Mouse (Mus musculus) heart, postnatal 14 days (tissue): ENCODE data around the gene D230025D16Rik. TPM values are rescaled to one million over a fixed set of nuclear protein-coding genes. Genes with fewer than 3 reads are reported as not detected.
"Not testable (repeated sequence)": the region's sequence is repeated elsewhere in the genome, so short reads cannot be mapped to it uniquely, and the experiment has no call there.

Experiments
- DNase-seq, 2 experiments: peaks; one replicate each; pipeline ENCODE4 v3.0.0; 2021 to 2022
- intact Hi-C: fragments of 180-260 bp; cut with DNase I; formaldehyde crosslinking; loops from one replicate; pipeline ENCODE4 v1.15.1; 2025
- total RNA-seq, 2 experiments: library from RNA; stranded (reverse); gene quantifications; 2 replicates each; pipeline ENCODE4 v1.2.3; 2021

D230025D16Rik gene
- total RNA-seq, 2 experiments from 2014 or later, result 16.7 to 22.0 TPM

DNA sequence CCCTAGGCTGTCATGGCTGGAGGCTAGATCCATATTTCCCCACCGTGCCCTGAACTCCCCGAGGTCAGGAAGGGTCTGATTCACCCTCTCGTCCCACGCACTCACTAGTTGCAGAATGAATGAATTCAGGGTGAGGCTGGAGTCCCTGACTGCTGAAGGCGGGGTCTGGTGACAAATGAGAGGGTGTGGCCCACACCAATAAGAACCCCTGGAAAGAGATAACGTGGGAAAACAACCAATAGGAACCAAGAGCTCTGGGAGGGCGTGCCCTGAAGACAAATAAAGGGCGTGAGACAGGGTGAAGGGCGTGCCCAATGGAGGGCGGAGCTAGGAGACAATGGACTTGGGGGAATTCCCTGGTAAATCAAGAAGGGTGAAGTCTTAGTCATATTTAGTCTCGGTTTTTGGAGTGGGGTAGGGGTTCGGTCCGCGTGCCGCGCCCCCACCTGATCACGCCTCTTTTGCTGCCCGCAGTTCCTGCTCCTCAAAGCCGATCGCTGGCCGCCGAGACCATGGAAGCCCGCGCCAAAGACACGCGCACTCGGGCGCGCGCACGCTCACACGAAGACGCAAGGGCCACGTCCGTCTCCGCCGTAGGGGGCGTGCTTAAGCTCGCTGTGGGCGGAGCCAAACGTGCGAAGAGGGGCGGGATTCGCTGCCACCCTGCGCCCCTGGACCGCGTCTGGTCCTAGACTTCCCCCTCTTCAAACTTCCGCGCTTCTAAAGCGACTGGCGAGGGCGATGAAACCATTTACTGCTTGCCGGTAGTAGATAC is 64.2 kb downstream of the D230025D16Rik start:
- DNase-seq, result peak; percentile 92 to 96
- intact Hi-C loops, result loop anchor here (5.0 kb wide), 1 partner anchor 37 kb away; no protein-coding TSS in a partner anchor

DNA sequence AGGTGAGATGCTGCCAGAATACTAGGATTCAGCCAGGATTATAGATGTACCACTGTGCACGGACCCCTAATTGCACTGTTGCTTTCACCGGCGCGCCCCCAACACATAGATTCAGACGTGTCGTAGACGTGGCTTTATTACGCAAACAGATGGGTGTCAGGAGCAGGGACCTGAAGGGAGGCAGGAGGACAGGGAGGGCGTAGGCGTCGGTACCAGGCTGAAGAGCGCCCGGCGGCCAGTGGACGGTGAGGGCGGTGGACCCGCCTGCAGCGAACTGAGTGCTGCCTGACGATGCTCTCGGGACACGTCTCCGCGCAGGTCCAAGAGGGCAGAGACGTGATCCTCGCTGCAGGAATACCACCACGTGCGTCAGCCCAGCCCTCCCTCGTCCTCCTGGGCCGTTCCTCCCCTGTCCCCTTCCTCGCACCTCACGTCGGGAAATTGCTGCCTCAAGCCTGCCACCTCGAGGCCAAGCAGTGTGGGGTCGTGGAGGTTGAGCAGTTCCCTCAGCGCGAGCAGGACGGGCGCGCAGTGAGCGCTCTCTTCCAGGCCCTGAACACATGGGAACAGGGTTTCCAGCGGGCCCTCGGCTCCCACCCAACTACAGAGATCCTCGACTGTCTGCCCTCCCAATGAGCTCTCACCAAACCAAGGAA is 65.0 kb downstream of the D230025D16Rik start, which contains the start of gene 4931428F04Rik:
TSS of gene 4931428F04Rik (minus strand) at position 60 of the 656 bp plus-strand sequence.
- peak; percentile 37 to 54 for DNase-seq
- intact Hi-C loops, result loop anchor here (2.0 to 5.0 kb wide), 3 partner anchors 38 to 635 kb away; no protein-coding TSS in a partner anchor

DNA sequence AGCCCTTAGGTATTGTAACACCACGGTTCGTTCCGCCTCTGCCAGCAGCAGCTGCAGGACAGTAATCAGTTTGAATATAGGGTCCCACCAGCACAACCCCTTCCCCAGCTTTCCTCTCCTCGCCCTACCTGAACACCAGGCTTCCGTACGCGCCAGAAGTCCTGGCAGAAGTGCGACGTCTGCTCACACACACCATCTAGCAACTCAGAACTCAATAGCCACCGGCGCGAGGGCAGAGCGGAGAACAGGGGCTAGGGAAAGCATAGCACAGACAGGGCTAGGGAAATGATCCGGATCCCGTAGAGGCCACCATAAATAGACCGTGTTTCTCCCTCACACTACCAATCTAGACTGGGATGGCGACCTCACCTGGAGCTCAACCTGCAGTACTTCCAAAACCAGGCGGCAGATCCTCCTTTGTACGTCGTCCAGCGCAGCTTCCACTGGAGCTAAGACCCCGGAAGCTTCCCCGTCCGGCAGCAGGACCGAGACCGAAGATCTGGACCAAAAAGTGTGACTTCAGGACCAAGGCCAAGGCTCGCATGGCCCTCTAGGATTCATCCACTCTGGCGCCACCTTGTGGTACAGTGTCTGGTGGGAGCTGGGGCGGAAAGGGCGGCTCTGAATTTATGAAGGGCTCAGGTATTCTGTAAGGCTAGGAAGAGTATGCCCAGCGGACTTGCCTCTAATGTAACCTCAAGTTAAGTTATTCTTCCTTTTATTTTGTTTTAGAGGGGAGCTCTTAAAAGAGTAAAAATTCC is 65.8 kb downstream of the D230025D16Rik start:
- intact Hi-C loops, result loop anchor here (2.0 kb wide), 2 partner anchors 170 to 636 kb away; no protein-coding TSS in a partner anchor
- peak; percentile 90 to 98 for DNase-seq

DNA sequence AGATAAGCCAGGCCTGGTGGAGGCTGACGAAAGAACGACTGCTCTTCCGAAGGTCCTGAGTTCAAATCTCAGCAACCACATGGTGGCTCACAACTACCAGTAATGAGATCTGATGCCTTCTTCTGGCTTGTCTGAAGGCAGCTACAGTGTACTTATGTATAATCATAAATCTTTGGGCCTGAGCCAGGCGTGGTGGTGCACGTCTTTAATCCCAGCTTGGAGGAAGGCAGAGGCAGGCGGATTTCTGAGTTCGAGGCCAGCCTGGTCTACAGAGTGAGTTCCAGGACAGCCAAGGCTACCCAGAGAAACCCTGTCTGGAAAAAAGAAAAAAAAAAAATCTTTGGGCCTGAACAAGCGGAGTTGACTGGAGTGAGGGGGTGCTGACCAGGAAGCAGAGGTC is 66.4 kb downstream of the D230025D16Rik start:
- intact Hi-C loops, result loop anchor here (2.0 kb wide), 2 partner anchors 171 to 637 kb away; no protein-coding TSS in a partner anchor
- not testable (repeated sequence) for DNase-seq

DNA sequence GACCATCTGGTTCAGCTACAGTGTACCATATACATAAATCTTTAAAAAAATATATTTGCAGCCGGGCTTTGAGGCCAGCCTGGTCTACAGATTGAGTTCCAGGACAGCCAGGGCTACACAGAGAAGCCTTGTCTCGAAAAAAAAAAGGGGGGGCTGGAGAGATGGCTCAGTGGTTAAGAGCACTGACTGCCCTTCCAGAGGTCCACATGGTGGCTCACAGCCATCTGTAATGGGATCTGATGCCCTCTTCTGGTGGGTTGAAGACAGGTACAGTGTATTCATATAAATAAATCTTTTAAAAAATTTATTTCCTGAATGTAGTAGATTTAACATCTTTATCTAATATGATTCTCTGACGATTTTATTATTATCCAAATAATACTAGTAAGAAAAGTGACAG is 66.9 kb downstream of the D230025D16Rik start:
- intact Hi-C loops, result loop anchor here (2.0 kb wide), 2 partner anchors 171 to 637 kb away; no protein-coding TSS in a partner anchor
- DNase-seq, result not testable (repeated sequence)

DNA sequence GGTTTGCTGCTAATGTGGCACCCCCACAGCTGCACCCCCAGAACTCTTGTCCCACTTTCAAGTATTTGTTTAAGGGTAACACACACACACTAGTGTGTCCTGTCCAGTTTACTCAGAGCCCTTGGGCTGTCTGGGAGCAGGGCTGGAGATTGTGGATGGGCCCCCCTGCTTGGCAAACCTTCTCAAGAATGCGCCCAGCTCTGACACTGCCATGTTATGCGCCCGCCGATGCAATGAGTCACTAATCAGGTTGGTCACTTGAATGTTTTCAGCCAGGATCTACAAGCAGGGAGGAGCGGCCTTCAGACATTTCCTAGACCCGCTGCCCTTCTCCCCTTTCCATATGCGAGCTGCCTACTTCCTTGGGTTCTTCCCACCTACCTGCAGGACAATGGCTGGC is 67.5 kb downstream of the D230025D16Rik start:
- no peak for DNase-seq
- intact Hi-C loops, result no loop called here

DNA sequence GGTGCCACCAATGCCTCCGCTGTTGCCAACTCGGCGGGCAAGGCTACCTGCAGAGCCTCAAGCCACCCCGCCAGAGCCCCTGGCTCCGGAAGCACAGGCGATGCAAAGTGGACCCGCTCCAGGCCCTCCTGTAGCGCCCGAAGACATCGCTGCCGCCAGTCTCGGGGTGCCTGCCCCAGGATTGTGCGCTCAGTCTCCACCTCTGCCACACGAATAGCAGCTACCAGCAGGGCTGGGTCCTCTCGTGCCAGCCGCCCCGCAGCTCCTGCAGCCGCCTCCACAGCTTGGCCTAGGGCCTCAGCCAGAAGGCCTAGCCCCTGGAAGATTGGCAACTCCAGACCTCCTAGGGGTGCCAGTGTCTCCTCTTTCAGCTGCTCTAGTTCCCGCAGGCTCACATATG is 68.5 kb downstream of the D230025D16Rik start:
- intact Hi-C loops, result no loop called here
- no peak for DNase-seq

DNA sequence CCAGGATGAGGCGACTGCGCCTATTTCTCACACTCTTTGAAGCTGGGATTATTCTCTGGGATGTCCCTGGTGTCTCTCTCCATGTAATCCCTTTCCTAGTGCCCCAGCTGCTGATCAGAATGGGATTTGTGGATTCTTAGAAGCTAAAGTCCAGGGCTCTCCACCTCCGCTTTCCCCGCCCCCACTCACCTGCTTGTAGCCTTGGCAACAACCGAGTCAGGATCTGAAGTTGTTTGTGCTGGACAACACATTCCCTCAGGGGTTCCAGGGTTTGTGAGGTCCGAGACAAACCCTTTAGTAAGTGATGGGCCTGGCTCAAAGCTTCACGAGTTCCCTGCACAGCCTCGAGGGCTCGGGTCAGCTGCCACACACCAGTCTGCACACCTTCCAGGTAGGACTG is 69.8 kb downstream of the D230025D16Rik start:
- no peak for DNase-seq
- intact Hi-C loops, result no loop called here

DNA sequence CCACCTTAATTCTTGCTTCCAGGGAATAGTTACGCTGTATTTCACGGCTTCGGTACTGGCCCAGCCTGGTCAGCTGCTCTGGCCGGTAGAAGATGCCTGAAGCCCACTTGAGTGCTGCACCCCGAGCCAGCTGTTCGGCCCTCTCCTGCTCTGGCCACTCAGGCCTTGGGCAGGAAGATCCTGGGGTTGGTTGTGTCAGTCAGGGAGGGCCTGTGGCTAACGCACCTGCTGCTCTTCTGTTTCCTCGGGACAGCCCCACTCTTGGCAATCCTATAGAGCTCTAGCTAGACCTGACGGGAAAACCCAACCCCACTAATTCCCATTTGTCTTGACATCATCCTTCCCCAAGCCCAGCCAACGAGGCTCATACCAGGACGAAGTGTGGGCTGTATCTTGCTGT is 70.3 kb downstream of the D230025D16Rik start:
- intact Hi-C loops, result no loop called here
- no peak for DNase-seq

DNA sequence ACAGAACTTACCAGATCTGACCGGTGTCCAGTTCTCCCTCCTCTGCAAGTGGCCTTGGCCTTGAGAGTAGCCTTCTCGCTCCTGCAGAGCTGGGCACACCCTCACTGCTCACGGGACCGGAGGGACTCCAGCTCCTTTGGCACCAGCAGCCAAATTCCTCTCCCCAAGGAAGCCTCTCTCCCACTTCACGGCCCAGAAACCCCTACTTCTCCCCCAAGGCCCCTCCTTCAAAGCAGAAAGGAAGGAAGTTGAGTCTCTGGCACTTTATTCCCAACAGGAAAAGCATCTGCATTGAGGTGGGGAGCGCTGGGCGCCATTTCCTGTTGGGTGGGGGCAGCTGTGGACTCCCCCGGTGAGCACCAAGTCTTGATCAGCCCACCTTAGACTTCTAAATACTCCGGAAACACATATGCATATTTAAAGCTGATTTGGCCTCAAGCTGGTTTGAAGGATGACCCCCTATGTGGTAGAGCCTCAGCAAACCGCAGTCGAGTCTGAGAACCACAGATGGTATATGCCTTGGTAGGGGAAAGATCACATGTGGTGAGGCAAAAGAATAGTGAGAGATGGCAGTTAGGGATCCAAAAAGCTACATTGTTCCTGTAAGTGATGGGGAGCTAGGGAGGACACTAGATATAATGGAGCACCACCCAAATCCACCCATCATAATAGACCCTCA is 71.1 kb downstream of the D230025D16Rik start, which contains the start of gene Exoc3l:
TSS of gene Exoc3l (minus strand) at position 207 of the 679 bp plus-strand sequence.
- DNase-seq, result no peak
- intact Hi-C loops, result no loop called here

DNA sequence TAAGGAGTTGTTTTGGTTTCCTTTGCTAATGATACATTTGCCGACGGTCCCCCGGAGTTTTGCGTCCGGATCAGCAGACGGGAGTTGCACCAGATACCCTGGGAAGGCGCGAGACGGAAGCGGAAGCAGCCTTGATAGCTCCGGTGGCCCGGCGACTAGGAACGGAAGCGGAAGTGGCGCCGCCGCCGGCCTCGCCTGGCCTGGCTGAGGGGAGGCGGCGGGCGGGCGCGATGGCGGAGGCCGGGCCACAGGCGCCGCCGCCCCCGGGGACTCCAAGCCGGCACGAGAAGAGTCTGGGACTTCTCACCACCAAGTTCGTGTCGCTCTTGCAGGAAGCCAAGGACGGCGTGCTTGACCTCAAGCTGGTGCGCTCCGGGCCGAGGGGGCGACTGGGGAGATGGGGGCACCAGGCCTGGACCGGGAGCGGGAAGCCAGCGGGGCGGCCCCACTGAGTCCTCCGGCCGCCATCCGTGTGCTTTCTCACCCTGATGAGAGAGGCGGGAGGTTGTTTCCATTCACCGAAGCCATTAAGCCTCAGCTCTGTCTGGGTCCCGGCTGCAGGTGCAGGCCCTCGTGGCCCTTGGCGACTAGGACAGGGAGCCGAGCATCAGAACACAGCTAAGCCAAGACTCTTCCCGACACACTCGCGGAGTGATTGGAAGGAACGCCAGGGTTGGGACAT is 72.7 kb downstream of the D230025D16Rik start, which contains the start of gene E2f4:
TSS of gene E2f4 (plus strand) at position 153 of the 682 bp plus-strand sequence.
- peak; percentile 92 to 93 for DNase-seq
- intact Hi-C loops, result loop anchor here (2.0 kb wide), 1 partner anchor 27 kb away; no protein-coding TSS in a partner anchor

DNA sequence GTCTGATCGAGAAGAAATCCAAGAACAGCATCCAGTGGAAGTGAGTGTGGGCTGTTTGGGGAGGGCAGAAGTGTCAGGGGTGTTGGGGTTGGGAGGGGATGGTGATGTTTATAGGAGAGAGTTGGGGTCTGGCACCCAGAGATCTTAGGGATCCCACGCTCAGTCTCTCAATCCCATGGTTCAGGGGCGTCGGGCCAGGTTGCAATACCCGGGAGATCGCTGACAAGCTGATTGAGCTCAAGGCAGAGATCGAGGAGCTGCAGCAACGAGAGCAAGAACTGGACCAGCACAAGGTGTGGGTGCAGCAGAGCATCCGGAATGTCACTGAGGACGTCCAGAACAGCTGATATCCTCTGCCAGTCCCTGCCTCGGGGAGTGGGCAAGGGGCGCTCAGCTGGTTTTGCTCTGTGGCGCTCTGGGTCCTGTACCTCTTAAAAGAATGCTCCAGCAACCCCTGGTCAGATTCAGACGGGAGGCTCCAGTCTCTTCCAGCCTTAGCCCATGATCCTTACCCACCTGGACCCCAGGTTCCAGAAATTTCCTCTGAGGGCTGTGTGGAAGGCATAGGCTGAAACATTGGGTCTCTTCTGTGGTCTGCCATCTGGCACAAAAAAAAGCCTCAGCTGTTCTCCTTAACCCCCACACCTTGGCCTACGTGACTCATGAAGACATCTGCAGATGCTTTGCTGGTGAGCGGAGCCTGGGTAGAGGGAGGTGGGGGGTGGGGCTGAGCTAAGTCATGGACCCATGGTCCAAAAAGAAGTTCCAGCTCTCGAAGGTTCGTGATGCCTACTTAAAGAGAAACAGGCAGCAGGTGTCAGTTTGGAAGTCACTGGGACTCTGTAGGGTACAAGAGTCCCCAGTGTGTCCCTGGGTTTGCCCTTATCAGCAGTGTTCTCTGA is 73.7 kb downstream of the D230025D16Rik start:
- intact Hi-C loops, result loop anchor here (2.0 kb wide), 1 partner anchor 26 kb away; no protein-coding TSS in a partner anchor
- DNase-seq, result no peak

DNA sequence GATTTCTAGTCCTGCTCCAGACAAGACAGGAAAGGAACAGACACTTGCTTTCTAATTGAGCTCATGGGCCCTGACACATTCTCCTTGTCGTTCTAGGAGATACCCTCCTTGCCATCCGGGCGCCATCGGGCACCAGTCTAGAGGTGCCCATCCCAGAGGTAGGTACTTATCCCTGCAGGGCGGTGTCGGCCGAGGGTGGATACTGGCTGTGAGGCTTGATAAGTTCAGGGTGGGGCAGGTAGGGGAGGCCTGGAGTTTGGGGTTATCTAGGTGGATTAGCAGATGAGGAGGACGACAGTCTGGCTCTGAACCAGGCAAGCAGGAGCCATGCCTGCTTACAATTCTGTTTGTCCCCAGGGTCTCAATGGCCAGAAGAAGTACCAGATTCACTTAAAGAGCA is 75.0 kb downstream of the D230025D16Rik start:
- intact Hi-C loops, result loop anchor here (2.0 kb wide), 1 partner anchor 25 kb away; no protein-coding TSS in a partner anchor
- no peak for DNase-seq

Other genes starting within 250 kb of the D230025D16Rik start
- gene Ces2h, start 224.3 kb upstream of the D230025D16Rik start, total RNA-seq, result not detected
- not detected for gene Ces3a, start 176.5 kb upstream of the D230025D16Rik start, total RNA-seq
- not detected for gene Ces3b, start 141.4 kb upstream of the D230025D16Rik start, total RNA-seq
- not detected for gene Ces4a, start 93.3 kb upstream of the D230025D16Rik start, total RNA-seq
- gene Cbfb, start 54.5 kb upstream of the D230025D16Rik start, total RNA-seq, result 10 to 100 TPM; 24.4 to 27.9 TPM
- gene B3gnt9, start 30.0 kb downstream of the D230025D16Rik start, total RNA-seq, result 1 to 10 TPM; 5.1 to 5.6 TPM
- 1 to 10 TPM; 6.3 to 7.2 TPM for gene Tradd, start 39.5 kb downstream of the D230025D16Rik start, total RNA-seq
- 1 to 10 TPM; 2.4 to 3.1 TPM for gene Fbxl8, start 39.5 kb downstream of the D230025D16Rik start, total RNA-seq
- gene Hsf4, start 44.7 kb downstream of the D230025D16Rik start, total RNA-seq, result under 1 TPM; 0.73 to 0.96 TPM
- 10 to 100 TPM; 17.9 to 19.0 TPM for gene Nol3, start 51.0 kb downstream of the D230025D16Rik start, total RNA-seq
- 1 to 10 TPM; 1.5 to 3.2 TPM for gene 4931428F04Rik, start 64.7 kb downstream of the D230025D16Rik start, total RNA-seq
- 1 to 10 TPM; 8.5 to 8.6 TPM for gene Exoc3l, start 71.0 kb downstream of the D230025D16Rik start, total RNA-seq
- gene E2f4, start 72.5 kb downstream of the D230025D16Rik start, total RNA-seq, result 10 to 100 TPM; 21.9 to 24.8 TPM
- 1 to 10 TPM in 1 of 2 experiments, under 1 TPM in 1; 0.86 to 1.2 TPM for gene Elmo3, start 80.5 kb downstream of the D230025D16Rik start, total RNA-seq
- gene Lrrc29, start 101.1 kb downstream of the D230025D16Rik start, total RNA-seq, result 1 to 10 TPM; 1.7 to 1.9 TPM
- gene Tmem208, start 101.2 kb downstream of the D230025D16Rik start, total RNA-seq, result 10 to 100 TPM; 23.3 to 29.6 TPM
- gene Fhod1, start 122.8 kb downstream of the D230025D16Rik start, total RNA-seq, result 1 to 10 TPM; 9.2 to 9.4 TPM
- gene Slc9a5, start 123.7 kb downstream of the D230025D16Rik start, total RNA-seq, result under 1 TPM; 0.83 to 0.86 TPM
- not detected for gene Plekhg4, start 148.1 kb downstream of the D230025D16Rik start, total RNA-seq
- not detected for gene Kctd19, start 188.4 kb downstream of the D230025D16Rik start, total RNA-seq
- under 1 TPM; 0.68 to 0.86 TPM for gene Lrrc36, start 188.4 kb downstream of the D230025D16Rik start, total RNA-seq
- 10 to 100 TPM; 47.7 to 50.1 TPM for gene Tppp3, start 246.4 kb downstream of the D230025D16Rik start, total RNA-seq